Mouse (Mus musculus) mouse trophoblast stem cell (cell line): Measurements from ENCODE around the gene Entpd5.

ENCODE experiments used
- in situ Hi-C, 2 experiments: fragments of 300-500 bp; cut with MseI, MboI; formaldehyde crosslinking; loops; 2 replicates in 1 of 2; 3 replicates in 1 of 2; pipeline ENCODE4 v1.15.1; 2025

Gene Entpd5

DNA sequence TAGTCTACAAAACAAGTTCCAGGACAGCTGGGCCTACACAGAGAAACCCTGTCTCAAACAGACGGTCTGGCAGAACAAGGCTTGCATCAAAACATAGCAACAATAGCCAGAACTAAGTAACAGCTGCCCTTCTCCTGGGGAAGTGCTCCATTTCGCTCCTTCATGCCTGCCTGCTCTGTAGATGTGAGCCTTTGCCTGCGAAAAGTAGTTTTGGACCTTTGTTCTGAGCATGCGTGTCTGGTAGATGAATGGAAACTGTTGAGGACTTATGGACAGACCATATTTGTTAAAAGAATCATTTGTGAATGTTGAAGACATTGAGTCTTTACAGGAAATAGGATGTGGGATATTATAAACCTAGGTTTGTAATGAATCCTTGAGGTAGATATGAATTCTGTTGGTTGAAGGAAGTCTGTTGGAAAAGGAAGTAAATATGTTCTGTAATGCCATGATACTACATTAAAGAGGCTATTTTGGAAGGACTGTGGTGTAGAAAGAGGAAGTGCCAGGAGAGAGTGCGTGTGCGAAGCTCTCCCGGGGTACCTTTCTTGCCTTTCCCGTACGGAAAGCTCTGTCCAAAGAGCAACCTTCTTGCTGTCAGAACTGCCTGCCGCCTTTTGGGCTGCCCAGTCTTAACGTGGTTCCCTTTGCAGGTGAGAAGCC lies 71.7 kb downstream of the Entpd5 start:
- in situ Hi-C loops = no loop called here

DNA sequence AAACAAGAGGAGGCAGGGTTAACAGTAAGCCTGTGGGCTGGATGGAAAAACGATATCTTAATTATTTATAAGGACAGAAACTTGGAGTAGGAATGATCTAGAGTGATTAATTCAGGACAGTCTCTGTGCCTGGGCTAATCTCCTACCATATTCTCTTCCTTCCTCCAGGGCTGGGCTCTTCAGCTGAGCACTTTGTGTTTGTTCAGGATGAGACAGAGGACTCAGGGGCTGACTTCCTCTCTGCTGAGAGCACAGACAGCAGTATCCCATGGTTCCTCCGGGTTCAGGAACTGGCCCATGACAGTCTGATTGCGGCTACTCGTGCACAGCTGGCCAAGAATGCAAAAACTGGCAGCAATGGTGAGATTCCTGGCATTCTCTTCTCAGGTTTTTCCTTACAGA lies 81.7 kb downstream of the Entpd5 start:
- in situ Hi-C loops = no loop called here
